Mouse (Mus musculus) lung, postnatal 0 days (tissue): ENCODE results near the gene Irf7. TPM values are rescaled to one million over a fixed set of nuclear protein-coding genes. Genes with fewer than 3 reads are reported as not detected.

Experiments
- ATAC-seq: fragments of 200-750 bp; cut with Nextera tagmentation; 2 replicates; pipeline ENCODE4 v1.8.0; 2017; ENCODE audit warnings: moderate library complexity
- DNase-seq: peaks from one replicate; pipeline ENCODE4 v3.0.0-alpha.2; 2016; ENCODE audit warnings: low spot score
- H3K27ac ChIP-seq: fragments of 300-500 bp; sonication (generic); 2 replicates; pipeline ENCODE4 v1.5.1; 2014; ENCODE audit warnings: antibody characterized with exemption, mild to moderate bottlenecking, low read length, mixed read lengths
- H3K27me3 ChIP-seq: fragments of 300-500 bp; sonication (generic); replicated peaks from 2 replicates; pipeline ENCODE4 v1.6.1; 2014; ENCODE audit warnings: low read length, mixed read lengths; ENCODE audit not compliant: insufficient read depth
- H3K36me3 ChIP-seq: fragments of 300-500 bp; sonication (generic); 2 replicates; pipeline ENCODE4 v1.6.1; 2014; ENCODE audit warnings: low read length, mixed read lengths; ENCODE audit not compliant: insufficient read depth
- H3K4me1 ChIP-seq: fragments of 300-500 bp; sonication (generic); 2 replicates; pipeline ENCODE4 v1.6.1; 2014; ENCODE audit warnings: antibody characterized with exemption, low read depth, low read length, mixed read lengths; ENCODE audit not compliant: insufficient read depth
- H3K4me2 ChIP-seq: fragments of 300-500 bp; sonication (generic); replicated peaks from 2 replicates; pipeline ENCODE4 v1.6.1; 2014; ENCODE audit warnings: low read depth, mild to moderate bottlenecking, low read length, moderate library complexity, mixed read lengths
- H3K4me3 ChIP-seq: fragments of 300-500 bp; sonication (generic); 2 replicates; pipeline ENCODE4 v1.5.1; 2014; ENCODE audit warnings: low read depth, low read length
- H3K9ac ChIP-seq: fragments of 300-500 bp; sonication (generic); replicated peaks from 2 replicates; pipeline ENCODE4 v1.6.1; 2014; ENCODE audit warnings: low read depth, mild to moderate bottlenecking
- H3K9me3 ChIP-seq: fragments of 300-500 bp; sonication (generic); 2 replicates; pipeline ENCODE4 v1.6.1; 2016; ENCODE audit warnings: low read length, mixed read lengths
- CTCF ChIP-seq: IDR thresholded peaks from 2 replicates; pipeline ENCODE4 v1.5.1; 2016; ENCODE audit warnings: antibody characterized with exemption, mild to moderate bottlenecking
- EP300 ChIP-seq: IDR thresholded peaks from 2 replicates; pipeline ENCODE4 v1.6.1; 2016; ENCODE audit warnings: antibody characterized with exemption, mild to moderate bottlenecking, control low read depth
- WGBS: fragments of 180-500 bp; shearing (Covaris S2); extraction: QIAGEN DNeasy Blood & Tissue Kit; methylation state at CpG from one replicate; pipeline ENCODE4 v1.1.7; 2014; 5-methylcytosine and 5-hydroxymethylcytosine counted together
- polyA plus RNA-seq: library from polyadenylated mRNA; unstranded; fragments of >200 nt; fragmentation: Nextera tagmentation; extraction: Ambion mirVana; gene quantifications from 2 replicates; pipeline ENCODE4 v1.2.1, GENCODE M21; 2015

Irf7 gene
- polyA plus RNA-seq: 12.6 and 15.8 TPM in 2 replicates

GRCm38 (mm10) chr7:141265739-141266561, at the start of gene Irf7:
TSS of gene Irf7 (minus strand) at chr7:141266481.
- H3K27ac ChIP-seq: peak within 1 kb of the TSS; percentile 90
- DNase-seq: peak; percentile 94
- ATAC-seq: peak; percentile 91
- TF ChIP-seq EP300 (no peak), CTCF (no peak)
- peaks cover 26% of the 10 kb centered on the region; the same call in 1 of the 2 replicates for H3K36me3 ChIP-seq
- 2% methylated on average over 25 of the region's 25 CpGs for WGBS
- peak within 1 kb of the TSS; percentile 72 for H3K4me2 ChIP-seq
- no peaks in the 10 kb centered on the region for H3K9me3 ChIP-seq
- H3K4me1 ChIP-seq: peaks cover 9% of the 10 kb centered on the region; the same call in 1 of the 2 replicates
- peak within 1 kb of the TSS; percentile 74 for H3K9ac ChIP-seq
- H3K27me3 ChIP-seq: no peaks in the 10 kb centered on the region
- H3K4me3 ChIP-seq: peak within 1 kb of the TSS; percentile 89

GRCm38 (mm10) chr7:141315974-141316373, 49.7 kb upstream of the Irf7 start:
- ATAC-seq: peak; percentile 49; the same call in 1 of the 2 replicates
- no peaks in the 10 kb centered on the region for H3K27me3 ChIP-seq
- H3K9me3 ChIP-seq: no peaks in the 10 kb centered on the region
- TF ChIP-seq EP300: no peak
- peak; percentile 68 for TF ChIP-seq CTCF
- H3K9ac ChIP-seq: no peak overlapping the region
- H3K4me2 ChIP-seq: no peak overlapping the region
- H3K27ac ChIP-seq: no peak overlapping the region
- peak; percentile 33 for DNase-seq
- WGBS: 71% methylated on average over 5 of the region's 5 CpGs
- H3K4me1 ChIP-seq: no peaks in the 10 kb centered on the region
- H3K36me3 ChIP-seq: peaks cover 43% of the 10 kb centered on the region
- H3K4me3 ChIP-seq: no peak overlapping the region

- TF ChIP-seq EP300 (no peak), CTCF (no peak)
- no peaks in the 10 kb centered on the region for H3K9me3 ChIP-seq
- H3K4me1 ChIP-seq: no peaks in the 10 kb centered on the region
- DNase-seq: no peak
- no peak for ATAC-seq
- H3K27ac ChIP-seq: no peak overlapping the region
- no peaks in the 10 kb centered on the region for H3K27me3 ChIP-seq
- H3K4me3 ChIP-seq: no peak overlapping the region
- peaks cover 48% of the 10 kb centered on the region for H3K36me3 ChIP-seq
- H3K4me2 ChIP-seq: no peak overlapping the region
- 85% methylated on average over 8 of the region's 8 CpGs for WGBS
- H3K9ac ChIP-seq: no peak overlapping the region
Measured at GRCm38 (mm10) chr7:141315076-141315475, 48.8 kb upstream of the Irf7 start.

DNA sequence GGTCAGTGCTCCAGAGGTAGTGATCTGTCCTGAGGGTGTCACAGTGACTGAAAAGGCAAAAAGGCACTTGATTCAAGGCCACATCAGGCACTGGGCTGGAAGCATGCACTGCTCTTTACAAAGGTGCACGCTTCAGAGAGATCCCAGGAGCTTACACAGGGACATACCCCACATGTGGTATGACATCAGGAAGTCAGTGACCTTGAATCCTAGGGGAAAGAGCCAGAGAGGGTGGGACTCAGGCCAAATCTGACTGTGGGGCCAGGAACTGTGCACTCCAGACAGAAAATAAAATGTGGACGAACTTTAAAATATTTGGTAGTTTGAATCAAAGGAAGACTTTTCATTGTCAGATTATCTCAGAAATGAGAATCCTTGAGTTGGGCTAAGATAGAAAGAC, 48.1 kb upstream of the Irf7 start:
- H3K4me1 ChIP-seq: no peaks in the 10 kb centered on the region
- DNase-seq: no peak
- peaks cover 54% of the 10 kb centered on the region for H3K36me3 ChIP-seq
- no peak overlapping the region for H3K27ac ChIP-seq
- H3K9ac ChIP-seq: no peak overlapping the region
- ATAC-seq: no peak
- no peak overlapping the region for H3K4me2 ChIP-seq
- H3K27me3 ChIP-seq: no peaks in the 10 kb centered on the region
- no peak overlapping the region for H3K4me3 ChIP-seq
- WGBS: 89% methylated on average over 2 of the region's 2 CpGs
- TF ChIP-seq EP300 (no peak), CTCF (no peak)
- H3K9me3 ChIP-seq: no peaks in the 10 kb centered on the region

DNA sequence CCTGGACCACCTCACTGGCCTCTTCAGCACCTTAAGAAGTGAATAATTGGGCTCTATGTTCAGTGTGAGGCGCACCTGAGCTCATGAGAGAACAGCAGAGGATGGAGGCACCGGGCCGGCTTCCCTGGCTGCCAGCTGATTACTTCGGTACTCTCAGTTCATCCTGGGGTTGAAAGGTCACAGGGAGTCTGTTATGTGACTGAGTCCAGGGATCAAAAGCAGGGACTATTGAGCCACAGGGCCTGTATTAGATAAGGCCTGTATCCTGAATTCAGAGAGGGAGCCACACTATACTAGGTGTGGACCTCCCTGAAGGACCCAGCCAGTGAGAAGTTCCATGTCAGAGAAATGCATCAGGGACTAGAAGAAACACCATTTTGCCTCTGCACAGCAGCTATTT, 38.3 kb upstream of the Irf7 start:
- H3K36me3 ChIP-seq: peaks cover 34% of the 10 kb centered on the region
- H3K4me2 ChIP-seq: no peak overlapping the region
- TF ChIP-seq EP300: no peak
- no peak for TF ChIP-seq CTCF
- no peaks in the 10 kb centered on the region for H3K4me1 ChIP-seq
- ATAC-seq (no peak), DNase-seq (no peak)
- H3K9me3 ChIP-seq: no peaks in the 10 kb centered on the region
- H3K4me3 ChIP-seq: no peak overlapping the region
- no peaks in the 10 kb centered on the region for H3K27me3 ChIP-seq
- no peak overlapping the region for H3K9ac ChIP-seq
- 86% methylated on average over 4 of the region's 4 CpGs for WGBS
- no peak overlapping the region for H3K27ac ChIP-seq

DNA sequence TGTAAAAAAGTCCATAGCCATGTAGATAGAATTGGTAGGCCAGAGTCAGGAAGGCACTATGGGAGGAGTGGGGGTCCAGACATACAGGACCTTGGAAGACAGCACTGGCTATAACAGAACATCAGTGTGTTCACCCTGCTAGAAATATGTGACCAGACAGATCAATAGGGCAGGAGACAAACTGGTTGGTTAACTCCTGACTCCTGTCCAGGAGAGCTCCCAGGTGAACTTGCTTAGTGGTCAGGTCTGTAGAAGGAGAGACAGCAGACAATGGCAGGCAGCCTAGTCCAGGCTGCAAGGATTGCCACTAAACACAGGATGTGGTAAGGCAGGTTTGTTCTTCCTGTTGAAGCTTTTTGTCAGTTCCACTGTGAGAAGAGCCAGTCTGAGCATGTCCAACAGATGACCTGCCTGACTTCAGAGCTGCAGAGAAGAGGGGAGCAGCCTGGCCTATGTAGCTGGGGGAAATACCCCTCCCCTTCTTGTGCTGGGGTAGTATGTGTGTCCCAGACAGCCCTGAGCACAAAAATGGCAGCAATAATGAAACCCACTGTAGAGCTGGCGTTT, 36.5 kb upstream of the Irf7 start:
- no peaks in the 10 kb centered on the region for H3K27me3 ChIP-seq
- ATAC-seq: no peak
- no peaks in the 10 kb centered on the region for H3K9me3 ChIP-seq
- no peak overlapping the region for H3K9ac ChIP-seq
- no peaks in the 10 kb centered on the region for H3K4me1 ChIP-seq
- H3K4me2 ChIP-seq: no peak overlapping the region
- 95% methylated on average over 1 of the region's 1 CpGs for WGBS
- H3K27ac ChIP-seq: no peak overlapping the region
- no peak overlapping the region for H3K4me3 ChIP-seq
- H3K36me3 ChIP-seq: peaks cover 29% of the 10 kb centered on the region
- TF ChIP-seq CTCF (no peak), EP300 (no peak)
- no peak for DNase-seq
